Mouse (Mus musculus) small intestine, adult 2 months (tissue): ENCODE data around the gene Akap13.

ENCODE experiments used
- CTCF ChIP-seq: fragments of 200-500 bp; IDR thresholded peaks from 2 replicates; pipeline ENCODE4 v1.5.1; 2012; ENCODE audit warnings: low read depth, mild to moderate bottlenecking, control low read depth, inconsistent platforms, low read length, moderate library complexity, mixed read lengths; ENCODE audit not compliant: insufficient replicate concordance, insufficient read length; ENCODE audit errors: extremely low read depth
- POLR2A ChIP-seq: fragments of 200-500 bp; IDR thresholded peaks from 2 replicates; pipeline ENCODE4 v1.6.1; 2012; ENCODE audit warnings: low read depth, mild to moderate bottlenecking, control low read depth, inconsistent platforms, low read length, moderate library complexity

GRCm38 (mm10) chr7:75694777-75695176, 239.4 kb downstream of the Akap13 start:
- TF ChIP-seq POLR2A = no peak
- TF ChIP-seq CTCF = no peak
